Mouse (Mus musculus): ENCODE data around the gene Mpig6b. TPM values are rescaled to one million over a fixed set of nuclear protein-coding genes. Genes with fewer than 3 reads are reported as not detected.

Gene Mpig6b
- polyA plus RNA-seq, 1 experiment: not detected

GRCm38 (mm10) chr17:35077285-35077684 is 11.3 kb upstream of the Mpig6b start:
- Histone ChIP-seq H3K4me3 (ENCODE audit: insufficient read depth, low read length) (no peak overlapping the region), H3K4me1 (ENCODE audit: control insufficient read depth, insufficient read depth, low read length) (peaks cover 24% of the 10 kb centered on the region), H3K27ac (ENCODE audit: insufficient read depth, low read depth, low read length) (no peak overlapping the region)
- no peak for TF ChIP-seq POLR2A (IDR thresholded peaks at IDR 0.05; ENCODE audit: borderline replicate concordance, low read depth, low read length)
- no peak for TF ChIP-seq CTCF (IDR thresholded peaks at IDR 0.05; ENCODE audit: low read depth, low read length)

- H3K4me1 ChIP-seq (ENCODE audit: control insufficient read depth, insufficient read depth, low read length): peaks cover 24% of the 10 kb centered on the region
- no peak within 1 kb of the TSS for H3K27ac ChIP-seq (ENCODE audit: insufficient read depth, low read depth, low read length)
- TF ChIP-seq POLR2A (IDR thresholded peaks at IDR 0.05; ENCODE audit: borderline replicate concordance, low read depth, low read length) (no peak), CTCF (IDR thresholded peaks at IDR 0.05; ENCODE audit: low read depth, low read length) (no peak)
- H3K4me3 ChIP-seq (ENCODE audit: insufficient read depth, low read length): peak within 1 kb of the TSS; percentile 37
Measured at GRCm38 (mm10) chr17:35076507-35077176, 10.7 kb upstream of the Mpig6b start, which contains the start of gene Ly6g6e. Gene Ly6g6e, plus strand, starts transcription at chr17:35076902.

GRCm38 (mm10) chr17:35074097-35074496 is 8.1 kb upstream of the Mpig6b start:
- no peak for TF ChIP-seq POLR2A (IDR thresholded peaks at IDR 0.05; ENCODE audit: borderline replicate concordance, low read depth, low read length)
- no peak for TF ChIP-seq CTCF (IDR thresholded peaks at IDR 0.05; ENCODE audit: low read depth, low read length)
- no peak overlapping the region for H3K27ac ChIP-seq (ENCODE audit: insufficient read depth, low read depth, low read length)
- peaks cover 9% of the 10 kb centered on the region for H3K4me1 ChIP-seq (ENCODE audit: control insufficient read depth, insufficient read depth, low read length)
- H3K4me3 ChIP-seq (ENCODE audit: insufficient read depth, low read length): no peak overlapping the region

- Histone ChIP-seq H3K4me1 (ENCODE audit: control insufficient read depth, insufficient read depth, low read length) (no peaks in the 10 kb centered on the region), H3K4me3 (ENCODE audit: insufficient read depth, low read length) (no peak overlapping the region), H3K27ac (ENCODE audit: insufficient read depth, low read depth, low read length) (no peak overlapping the region)
- TF ChIP-seq CTCF (IDR thresholded peaks at IDR 0.05; ENCODE audit: low read depth, low read length) (no peak), POLR2A (IDR thresholded peaks at IDR 0.05; ENCODE audit: borderline replicate concordance, low read depth, low read length) (no peak)
Measured at GRCm38 (mm10) chr17:35071454-35071853, 5.5 kb upstream of the Mpig6b start.

GRCm38 (mm10) chr17:35070556-35071229 is 4.7 kb upstream of the Mpig6b start:
- Histone ChIP-seq H3K4me1 (ENCODE audit: control insufficient read depth, insufficient read depth, low read length) (no peaks in the 10 kb centered on the region), H3K27ac (ENCODE audit: insufficient read depth, low read depth, low read length) (no peak overlapping the region), H3K4me3 (ENCODE audit: insufficient read depth, low read length) (no peak overlapping the region)
- no peak for TF ChIP-seq POLR2A (IDR thresholded peaks at IDR 0.05; ENCODE audit: borderline replicate concordance, low read depth, low read length)
- no peak for TF ChIP-seq CTCF (IDR thresholded peaks at IDR 0.05; ENCODE audit: low read depth, low read length)

- no peak overlapping the region for H3K27ac ChIP-seq (ENCODE audit: insufficient read depth, low read depth, low read length)
- no peak overlapping the region for H3K4me3 ChIP-seq (ENCODE audit: insufficient read depth, low read length)
- TF ChIP-seq POLR2A (IDR thresholded peaks at IDR 0.05; ENCODE audit: borderline replicate concordance, low read depth, low read length) (no peak), CTCF (IDR thresholded peaks at IDR 0.05; ENCODE audit: low read depth, low read length) (no peak)
- 0 out of 2 replicates have a peak, but pooled peaks cover 2% of the 10 kb centered on the region for H3K4me1 ChIP-seq (ENCODE audit: control insufficient read depth, insufficient read depth, low read length)
Measured at GRCm38 (mm10) chr17:35068213-35068914, 2.4 kb upstream of the Mpig6b start.

GRCm38 (mm10) chr17:35064951-35065947 is 735 bp downstream of the Mpig6b start, which contains the start of gene Ly6g6c:
Gene Ly6g6c, plus strand, starts transcription at chr17:35065388.
- Histone ChIP-seq H3K4me1 (ENCODE audit: control insufficient read depth, insufficient read depth, low read length) (0 out of 2 replicates have a peak, but pooled peaks cover 2% of the 10 kb centered on the region), H3K27ac (ENCODE audit: insufficient read depth, low read depth, low read length) (no peak within 1 kb of the TSS), H3K4me3 (ENCODE audit: insufficient read depth, low read length) (peak within 1 kb of the TSS; percentile 48)
- TF ChIP-seq POLR2A (IDR thresholded peaks at IDR 0.05; ENCODE audit: borderline replicate concordance, low read depth, low read length) (no peak), CTCF (IDR thresholded peaks at IDR 0.05; ENCODE audit: low read depth, low read length) (no peak)

- Histone ChIP-seq H3K27ac (ENCODE audit: insufficient read depth, low read depth, low read length) (no peak overlapping the region), H3K4me1 (ENCODE audit: control insufficient read depth, insufficient read depth, low read length) (0 out of 2 replicates have a peak, but pooled peaks cover 2% of the 10 kb centered on the region), H3K4me3 (ENCODE audit: insufficient read depth, low read length) (no peak overlapping the region)
- TF ChIP-seq CTCF (IDR thresholded peaks at IDR 0.05; ENCODE audit: low read depth, low read length) (no peak), POLR2A (IDR thresholded peaks at IDR 0.05; ENCODE audit: borderline replicate concordance, low read depth, low read length) (no peak)
Measured at GRCm38 (mm10) chr17:35064378-35064877, 1.6 kb downstream of the Mpig6b start.
